Mouse (Mus musculus) common myeloid progenitor, adult 5-6 weeks (primary cell): ENCODE data around the gene Grcc10. TPM values are rescaled to one million over a fixed set of nuclear protein-coding genes. Genes with fewer than 3 reads are reported as not detected.
A peak's percentile ranks its signal among the peaks of the same experiment; 100 is the strongest.

Experiments
- ATAC-seq: replicated peaks from 2 replicates; pipeline ENCODE4 v1.8.0; 2016; ENCODE audit warnings: low read depth, mild to moderate bottlenecking, moderate TSS enrichment, inconsistent platforms; ENCODE audit not compliant: poor library complexity, severe bottlenecking
- total RNA-seq: library from RNA; stranded (forward); fragments of 200-1000, 187-1606 nt; gene quantifications from 2 replicates; pipeline ENCODE4 v1.2.3, GENCODE M21; 2017

Grcc10 gene
- total RNA-seq, result 112 and 129 TPM in 2 replicates

DNA sequence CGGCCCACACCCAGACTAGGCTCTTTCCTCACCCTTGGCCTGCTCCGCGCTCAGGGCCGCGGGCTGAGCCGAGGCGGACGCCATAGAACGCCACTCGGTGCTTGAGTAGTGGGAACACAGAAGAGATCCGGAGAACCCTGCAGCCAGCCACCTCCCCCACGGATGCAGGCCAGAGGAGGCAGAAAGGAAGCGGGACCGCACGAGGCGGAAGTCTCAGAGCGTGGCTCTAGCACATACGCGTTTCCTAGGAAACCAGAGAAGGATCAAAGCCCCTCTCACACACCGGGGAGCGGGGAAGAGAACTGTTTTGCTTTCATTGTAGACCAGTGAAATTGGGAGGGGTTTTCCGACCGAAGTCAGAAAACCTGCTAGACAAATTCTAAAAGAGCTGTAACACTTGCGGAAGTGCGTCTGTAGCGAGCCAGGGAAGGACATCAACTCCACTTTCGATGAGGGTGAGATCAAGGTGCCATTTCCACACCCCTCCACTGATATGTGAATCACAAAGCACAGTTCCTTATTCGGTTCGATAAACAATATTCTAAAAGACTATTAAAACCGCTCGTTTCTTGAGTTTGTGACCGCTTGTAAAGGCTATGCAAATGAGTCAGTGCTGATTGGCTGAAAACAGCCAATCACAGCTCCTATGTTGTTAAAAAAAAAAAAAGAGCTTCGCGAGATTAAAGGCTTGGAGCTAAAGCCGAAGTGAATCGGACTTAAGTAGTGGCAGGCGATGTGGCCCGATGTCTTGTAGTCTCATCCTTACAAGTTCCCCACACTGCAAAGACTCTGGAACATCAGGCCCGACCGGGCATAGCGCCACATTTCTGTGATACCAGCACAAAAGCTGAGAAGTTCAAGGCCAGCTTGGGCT, at the start of gene Grcc10:
TSS of gene Grcc10 (minus strand) at position 487 of the 874 bp plus-strand sequence.
- peak; percentile 68 for ATAC-seq

GRCm38 (mm10) chr6:124790121-124790520, 48.9 kb upstream of the Grcc10 start:
- ATAC-seq, result no peak

DNA sequence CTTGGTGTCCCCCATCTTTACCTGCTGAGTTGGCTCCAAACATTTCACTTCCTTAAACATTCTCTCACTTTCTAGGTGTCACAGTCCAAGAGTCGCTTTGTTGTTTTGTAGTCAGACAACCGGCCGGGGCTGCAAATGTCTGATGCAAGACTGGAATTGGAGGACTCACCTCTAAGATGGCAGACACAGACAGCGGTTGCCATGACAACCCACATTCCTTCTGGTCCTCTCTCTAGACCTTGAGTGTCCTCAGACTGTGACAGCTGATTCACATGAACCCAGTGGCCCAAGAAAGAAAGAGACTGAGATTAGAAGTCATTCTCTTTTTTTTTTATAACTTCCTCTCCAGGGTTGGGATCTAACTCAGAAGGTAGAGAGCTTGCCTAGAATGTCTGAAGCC, 48.3 kb upstream of the Grcc10 start:
- no peak for ATAC-seq

- no peak for ATAC-seq
Observed at GRCm38 (mm10) chr6:124787722-124788121, 46.5 kb upstream of the Grcc10 start.

DNA sequence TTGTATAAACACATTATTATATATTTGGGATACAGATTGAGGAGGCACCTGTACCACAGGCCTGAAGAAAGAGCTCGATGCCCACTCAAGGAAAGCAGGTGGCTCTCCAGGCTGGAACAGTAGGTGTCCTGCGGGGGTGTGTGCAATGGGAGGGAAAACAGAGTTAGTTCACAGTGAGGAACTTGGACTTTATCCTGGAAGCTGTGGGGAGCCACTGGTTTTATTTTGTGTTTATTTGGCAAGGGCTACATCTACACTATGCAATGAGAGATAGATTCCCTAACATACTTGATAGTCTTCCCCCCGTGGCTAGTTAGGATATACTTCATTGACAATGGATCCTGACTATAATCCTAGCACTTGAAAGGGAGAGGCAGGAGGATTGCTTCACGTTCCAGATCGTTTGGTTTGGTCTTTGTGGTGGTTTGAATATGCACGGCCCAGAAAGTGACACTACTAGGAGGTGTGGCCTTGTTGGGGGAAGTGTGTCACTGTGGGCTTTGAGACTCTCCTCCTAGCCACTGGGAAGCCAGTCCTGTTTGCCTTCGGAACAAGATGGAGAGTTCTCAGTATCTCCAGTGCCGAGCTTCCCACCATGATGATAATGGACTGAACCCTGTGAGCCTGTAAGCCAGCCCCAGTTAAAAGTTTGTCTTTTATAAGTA, 45.7 kb upstream of the Grcc10 start:
- peak; percentile 91 for ATAC-seq

DNA sequence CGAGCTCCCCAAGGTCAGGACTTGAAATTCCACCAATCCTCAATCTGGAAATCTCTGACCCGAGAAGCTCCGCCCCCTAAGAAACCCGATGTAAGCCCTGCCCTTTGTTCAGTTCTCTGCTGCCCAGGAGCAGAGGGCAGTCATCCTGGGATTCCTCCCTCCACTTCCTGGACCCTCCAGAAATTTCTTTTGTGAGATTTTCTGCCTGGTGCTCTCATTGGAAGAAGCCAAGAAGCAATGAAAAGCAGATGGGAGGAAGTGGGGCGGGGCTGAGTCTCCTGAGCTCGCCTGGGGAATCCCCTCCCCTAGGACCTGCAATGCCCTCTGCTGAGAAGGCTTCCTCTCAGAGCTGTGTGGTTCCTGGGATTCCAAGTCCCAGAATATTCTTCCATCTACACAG, 41.3 kb upstream of the Grcc10 start:
- ATAC-seq, result peak; percentile 47

DNA sequence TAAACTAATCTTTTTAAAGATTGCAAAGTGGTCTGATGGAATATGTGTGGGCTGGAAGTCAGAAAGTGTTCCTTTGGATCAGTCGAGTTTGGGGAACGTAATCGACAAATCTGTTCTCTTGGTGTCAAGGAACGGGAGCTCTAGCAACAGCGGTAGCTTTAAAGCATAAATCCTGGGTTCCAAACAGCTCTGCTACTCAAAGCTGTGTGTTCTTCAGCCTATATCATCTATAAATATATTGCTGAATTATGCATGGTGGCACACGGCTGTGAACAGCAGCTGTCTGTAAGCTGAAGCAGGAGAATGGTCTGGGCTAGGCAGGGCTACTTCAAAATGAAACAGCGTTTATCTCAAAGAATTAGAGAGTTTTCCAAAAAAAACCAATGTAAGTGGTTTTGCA, 39.7 kb upstream of the Grcc10 start:
- no peak for ATAC-seq

DNA sequence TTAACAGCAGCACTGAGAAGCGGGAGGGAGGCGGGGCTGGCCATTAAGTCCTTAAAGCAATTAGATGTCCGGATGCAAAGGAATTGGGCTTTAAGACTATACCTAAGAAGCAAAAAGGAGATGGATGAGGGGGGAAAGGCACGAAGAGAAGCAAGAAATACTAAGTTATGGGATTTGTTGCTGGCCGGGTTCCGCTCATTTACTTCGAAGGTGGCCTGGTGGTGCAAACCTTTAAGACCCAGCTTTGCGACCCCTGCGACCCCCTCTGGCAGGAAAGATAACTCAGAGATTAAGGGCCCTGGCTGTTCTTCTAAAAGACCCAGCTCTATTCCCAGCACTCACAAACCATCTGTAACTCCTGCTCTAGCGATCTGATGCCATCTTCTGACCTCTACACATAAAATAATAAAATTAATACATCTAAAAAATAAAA, 38.8 kb upstream of the Grcc10 start:
- ATAC-seq, result no peak

DNA sequence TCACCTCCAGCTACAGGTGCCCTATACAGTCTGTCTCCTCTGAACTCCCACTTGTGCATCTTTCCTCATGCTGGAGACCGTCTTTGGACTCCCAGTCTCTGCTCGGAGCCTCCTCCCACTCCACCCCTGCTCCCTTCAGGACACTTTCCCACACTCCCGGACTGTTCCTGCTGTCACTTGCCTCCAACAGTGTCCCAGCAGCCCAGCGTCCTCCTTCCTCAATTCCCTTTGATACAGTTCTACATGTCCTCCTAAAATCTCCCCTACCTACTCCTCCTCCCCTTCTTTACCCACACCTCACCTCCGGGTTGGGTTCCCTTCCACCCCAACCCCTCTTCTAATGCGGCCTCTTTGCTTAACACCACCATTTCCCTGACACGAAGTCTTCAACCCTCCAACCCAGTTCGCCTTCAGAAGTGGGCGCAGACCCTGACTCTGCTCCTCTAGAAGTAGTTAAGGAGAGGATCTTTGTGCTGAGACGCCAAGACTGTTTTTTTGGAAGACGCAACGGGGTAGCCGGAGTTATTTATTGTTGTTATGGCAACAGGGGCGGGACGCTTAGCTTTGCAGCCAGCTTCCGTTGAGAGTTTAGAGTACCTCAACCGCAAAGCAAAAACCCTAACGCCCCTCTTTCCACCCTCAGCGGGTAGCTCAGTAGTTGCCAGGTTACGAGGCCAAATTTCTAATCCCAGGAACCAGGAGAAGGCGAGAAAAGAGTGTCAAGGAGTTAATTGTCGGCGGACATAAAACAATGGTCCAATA, 38.2 kb upstream of the Grcc10 start, which contains the start of gene Lrrc23:
TSS of gene Lrrc23 (minus strand) at position 506 of the 762 bp plus-strand sequence.
- ATAC-seq, result peak; percentile 92

GRCm38 (mm10) chr6:124770511-124770910, 29.3 kb upstream of the Grcc10 start:
- ATAC-seq, result no peak

- ATAC-seq, result no peak
Observed at GRCm38 (mm10) chr6:124770013-124770412, 28.8 kb upstream of the Grcc10 start.

- ATAC-seq, result peak; percentile 52
Observed at GRCm38 (mm10) chr6:124769101-124769765, 28.1 kb upstream of the Grcc10 start, which contains the start of gene Eno2. Gene Eno2, minus strand, starts transcription at chr6:124769673.

DNA sequence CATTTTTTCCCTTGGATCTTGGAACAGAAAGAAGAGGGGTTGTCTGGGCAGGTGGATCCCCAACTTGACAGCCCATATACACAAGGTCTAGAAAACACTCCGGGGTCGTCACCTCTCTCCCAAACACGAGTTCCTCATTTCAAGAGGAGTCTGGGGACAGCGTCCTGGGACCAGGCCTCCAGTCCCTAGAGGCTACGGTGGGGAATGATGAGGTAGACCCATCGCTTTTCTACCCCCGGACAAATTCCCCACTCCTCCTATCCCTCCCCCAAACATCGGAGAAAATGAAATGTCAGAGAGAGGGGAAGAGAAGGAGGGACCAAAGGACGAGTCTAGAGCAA, 27.5 kb upstream of the Grcc10 start:
- ATAC-seq, result peak; percentile 46

- peak; percentile 36; the same call in 1 of the 2 replicates for ATAC-seq
Observed at GRCm38 (mm10) chr6:124767920-124768703, 26.9 kb upstream of the Grcc10 start.

DNA sequence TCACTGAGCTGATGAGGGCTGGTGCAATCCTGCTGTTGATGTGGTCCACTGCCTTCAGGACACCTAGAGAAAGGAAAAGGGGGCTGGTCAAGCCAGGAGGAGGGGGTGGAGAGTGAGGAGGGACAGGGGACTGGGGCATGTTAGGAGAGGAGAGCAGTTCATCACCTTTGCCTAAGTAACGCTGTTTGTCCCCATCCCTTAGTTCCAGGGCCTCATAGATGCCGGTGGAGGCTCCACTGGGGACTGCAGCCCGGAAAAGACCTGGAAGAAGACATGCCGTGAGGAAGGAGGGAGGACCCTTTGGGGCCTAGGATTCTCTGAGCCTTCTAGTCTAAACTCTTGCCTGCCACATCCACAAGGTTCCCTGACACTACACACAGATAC, 26.4 kb upstream of the Grcc10 start:
- no peak for ATAC-seq

DNA sequence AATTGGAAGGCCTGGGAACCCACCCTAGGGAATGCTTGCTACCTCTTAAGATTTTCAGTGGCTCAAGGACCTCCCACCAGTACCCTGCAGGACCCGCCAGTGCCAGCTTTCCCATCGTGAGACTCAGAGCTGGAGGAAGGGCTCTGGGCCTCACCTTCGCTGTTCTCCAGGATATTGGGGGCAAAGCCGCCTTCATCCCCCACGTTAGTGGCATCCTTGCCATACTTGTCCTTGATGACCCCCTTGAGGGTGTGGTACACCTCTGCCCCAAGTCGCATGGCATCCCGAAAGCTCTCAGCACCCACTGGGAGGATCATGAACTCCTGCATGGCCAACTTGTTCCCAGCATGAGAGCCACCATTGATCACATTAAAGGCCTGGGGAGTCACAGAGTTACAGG, 24.8 kb upstream of the Grcc10 start:
- no peak for ATAC-seq

DNA sequence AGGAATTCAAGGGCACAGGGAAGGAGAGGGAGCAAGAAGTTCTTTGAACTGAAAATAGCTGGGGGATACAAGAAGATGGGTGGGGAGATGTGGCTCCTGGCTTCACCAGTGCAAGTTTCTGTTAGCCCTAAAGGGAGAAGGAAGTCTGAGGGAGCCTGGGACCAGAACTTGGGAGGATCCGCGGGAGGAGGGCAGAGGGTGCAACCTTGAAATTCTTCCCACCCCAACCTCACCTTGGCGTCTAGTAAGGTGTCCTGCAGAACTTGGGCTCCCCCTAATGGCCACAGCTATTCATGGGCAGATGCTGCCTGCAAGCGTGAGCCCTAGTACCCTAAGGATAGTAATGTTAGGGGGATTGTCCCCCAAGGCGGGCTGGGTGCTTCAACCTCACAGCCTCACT, 18.1 kb upstream of the Grcc10 start:
- peak; percentile 92 for ATAC-seq

DNA sequence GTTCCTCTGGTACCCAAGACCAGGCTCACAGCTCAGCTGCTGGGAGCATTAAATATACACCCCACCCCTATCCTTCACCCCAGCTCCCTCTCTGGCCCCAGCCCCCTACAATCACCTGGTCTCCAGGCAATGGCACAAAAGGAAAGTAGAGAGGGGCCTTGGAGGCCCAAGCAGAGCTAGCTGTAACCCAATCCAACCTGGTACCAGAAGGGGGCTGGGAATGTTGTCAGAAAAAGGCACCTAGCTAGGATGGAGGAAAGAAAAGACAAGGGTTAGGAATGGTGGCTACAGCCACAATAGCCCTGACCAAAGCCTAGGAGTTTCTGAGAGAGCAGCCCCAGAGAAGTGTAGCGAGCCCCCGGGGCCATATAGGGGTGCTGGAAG, 17.7 kb upstream of the Grcc10 start:
- ATAC-seq, result no peak
